Mouse (Mus musculus): Measurements from ENCODE around the gene Hoxd13. TPM values are rescaled to one million over a fixed set of nuclear protein-coding genes. Genes with fewer than 3 reads are reported as not detected.

Gene Hoxd13
- total and polyA plus RNA-seq, 2 experiments from 2014 or later: not detected

DNA sequence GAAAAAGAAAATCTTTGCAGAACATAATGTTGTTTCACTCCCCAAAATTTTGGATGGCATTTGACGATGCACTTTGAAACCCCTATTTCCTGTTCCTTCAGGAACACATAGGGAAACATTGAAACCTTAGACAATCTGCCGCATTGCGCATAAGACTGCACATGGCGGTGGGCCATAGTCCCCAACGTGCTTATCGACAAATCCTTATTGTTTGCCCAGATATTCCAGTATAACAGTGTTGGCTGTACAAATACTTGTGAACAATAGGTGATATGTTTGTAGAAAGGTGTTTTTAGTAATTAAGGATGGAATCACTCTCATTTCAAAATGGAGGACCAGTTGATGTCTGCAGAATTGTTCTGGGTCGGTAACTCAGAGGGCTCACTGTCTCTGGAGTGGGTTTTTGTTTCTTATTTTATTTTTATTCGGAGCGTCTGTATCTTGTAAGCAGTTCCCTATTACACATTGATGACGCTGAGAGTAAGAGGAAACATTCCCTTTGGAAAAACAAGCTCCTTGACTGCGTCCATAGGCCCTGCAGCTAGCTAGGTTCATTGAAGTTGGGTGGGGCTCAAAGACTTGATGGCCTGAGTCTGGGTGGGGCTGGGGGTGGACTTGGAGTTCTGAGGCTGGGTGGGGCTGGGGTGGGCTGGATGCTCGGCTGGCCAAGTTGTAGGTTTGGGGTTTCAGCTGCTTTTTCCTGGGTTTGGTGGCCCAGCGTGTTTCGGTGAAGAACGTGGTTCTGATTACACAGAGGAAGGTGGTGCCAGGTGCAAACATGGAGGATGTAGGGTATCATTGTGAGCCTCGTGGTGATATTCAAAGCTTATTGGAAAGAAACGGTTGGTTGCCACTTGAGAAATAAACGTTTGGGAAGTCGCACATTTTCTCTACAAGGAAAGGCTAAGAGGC is 45.4 kb downstream of the Hoxd13 start:
- ATAC-seq (ENCODE audit: insufficient read depth, low read depth): no peak
- H3K9me3 ChIP-seq (replicated peaks; ENCODE audit: control insufficient read depth, low read length): no peaks in the 10 kb centered on the region
- H3K27ac ChIP-seq (ENCODE audit: low read depth): no peak overlapping the region
- H3K27me3 ChIP-seq (ENCODE audit: control insufficient read depth, insufficient read depth, low read length): peaks cover 98% of the 10 kb centered on the region
- H3K9ac ChIP-seq (replicated peaks; ENCODE audit: low read depth, low read length): no peak overlapping the region
- no peaks in the 10 kb centered on the region for H3K36me3 ChIP-seq (replicated peaks; ENCODE audit: control insufficient read depth, insufficient read depth, low read length)
- H3K4me1 ChIP-seq (ENCODE audit: control insufficient read depth, insufficient read depth): peaks cover 6% of the 10 kb centered on the region; the same call in 1 of the 2 replicates
- 11% methylated on average over 19 of the region's 19 CpGs for WGBS
- no peak for TF ChIP-seq CTCF (IDR thresholded peaks at IDR 0.05; ENCODE audit: low read depth)
- no peak for TF ChIP-seq EP300 (IDR thresholded peaks at IDR 0.05; ENCODE audit: low read depth)
- H3K4me2 ChIP-seq (ENCODE audit: low read depth, low read length): no peak overlapping the region
- H3K4me3 ChIP-seq (ENCODE audit: low read depth, low read length): no peak overlapping the region
- DNase-seq (ENCODE audit: low spot score): no peak

- Histone ChIP-seq H3K27ac (ENCODE audit: low read depth) (no peak overlapping the region), H3K4me1 (ENCODE audit: control insufficient read depth, insufficient read depth) (peaks cover 6% of the 10 kb centered on the region; the same call in 1 of the 2 replicates), H3K9me3 (replicated peaks; ENCODE audit: control insufficient read depth, low read length) (no peaks in the 10 kb centered on the region), H3K9ac (replicated peaks; ENCODE audit: low read depth, low read length) (no peak overlapping the region), H3K36me3 (replicated peaks; ENCODE audit: control insufficient read depth, insufficient read depth, low read length) (no peaks in the 10 kb centered on the region), H3K4me3 (ENCODE audit: low read depth, low read length) (no peak overlapping the region), H3K27me3 (ENCODE audit: control insufficient read depth, insufficient read depth, low read length) (peaks cover 97% of the 10 kb centered on the region), H3K4me2 (ENCODE audit: low read depth, low read length) (no peak overlapping the region)
- ATAC-seq (ENCODE audit: insufficient read depth, low read depth) (no peak), DNase-seq (ENCODE audit: low spot score) (no peak)
- 13% methylated on average over 18 of the region's 18 CpGs for WGBS
- no peak for TF ChIP-seq CTCF (IDR thresholded peaks at IDR 0.05; ENCODE audit: low read depth)
- TF ChIP-seq EP300 (IDR thresholded peaks at IDR 0.05; ENCODE audit: low read depth): no peak
Observed at GRCm38 (mm10) chr2:74714156-74714789, 46.2 kb downstream of the Hoxd13 start.

DNA sequence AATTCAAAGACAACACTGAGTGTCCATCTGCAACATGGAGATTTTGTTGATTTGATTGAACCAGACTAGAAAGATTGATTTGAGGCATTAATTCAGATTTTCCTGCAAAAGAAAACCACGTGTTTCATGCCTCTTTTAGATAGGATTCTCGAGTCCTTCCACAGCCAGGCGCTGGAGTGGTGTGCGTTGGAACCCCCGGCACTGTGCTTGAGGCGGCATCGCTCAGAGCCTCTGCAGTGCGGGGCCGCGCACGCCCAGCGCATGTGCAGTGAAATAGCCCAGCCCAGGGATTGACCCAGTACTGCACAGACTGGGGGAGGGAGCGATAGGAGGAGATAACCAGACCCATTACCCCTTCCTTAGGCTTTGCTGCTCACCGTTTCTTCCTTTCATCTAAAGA is 46.8 kb downstream of the Hoxd13 start:
- Histone ChIP-seq H3K4me2 (ENCODE audit: low read depth, low read length) (no peak overlapping the region), H3K27ac (ENCODE audit: low read depth) (no peak overlapping the region), H3K36me3 (replicated peaks; ENCODE audit: control insufficient read depth, insufficient read depth, low read length) (no peaks in the 10 kb centered on the region), H3K4me3 (ENCODE audit: low read depth, low read length) (no peak overlapping the region), H3K9me3 (replicated peaks; ENCODE audit: control insufficient read depth, low read length) (no peaks in the 10 kb centered on the region), H3K4me1 (ENCODE audit: control insufficient read depth, insufficient read depth) (peaks cover 6% of the 10 kb centered on the region; the same call in 1 of the 2 replicates), H3K27me3 (ENCODE audit: control insufficient read depth, insufficient read depth, low read length) (peaks cover 97% of the 10 kb centered on the region), H3K9ac (replicated peaks; ENCODE audit: low read depth, low read length) (no peak overlapping the region)
- DNase-seq (ENCODE audit: low spot score): no peak
- no peak for ATAC-seq (ENCODE audit: insufficient read depth, low read depth)
- TF ChIP-seq CTCF (IDR thresholded peaks at IDR 0.05; ENCODE audit: low read depth) (0 out of 2 replicates have a peak, but pooled peaks have one; percentile 3), EP300 (IDR thresholded peaks at IDR 0.05; ENCODE audit: low read depth) (no peak)
- 3% methylated on average over 14 of the region's 14 CpGs for WGBS

- peak overlapping the region; percentile 32 for H3K4me3 ChIP-seq (ENCODE audit: low read depth, low read length)
- WGBS: 4% methylated on average over 26 of the region's 26 CpGs
- H3K36me3 ChIP-seq (replicated peaks; ENCODE audit: control insufficient read depth, insufficient read depth, low read length): no peaks in the 10 kb centered on the region
- no peak overlapping the region for H3K9ac ChIP-seq (replicated peaks; ENCODE audit: low read depth, low read length)
- no peaks in the 10 kb centered on the region for H3K9me3 ChIP-seq (replicated peaks; ENCODE audit: control insufficient read depth, low read length)
- ATAC-seq (ENCODE audit: insufficient read depth, low read depth): peak; percentile 80
- peak; percentile 62 for DNase-seq (ENCODE audit: low spot score)
- H3K4me2 ChIP-seq (ENCODE audit: low read depth, low read length): peak overlapping the region; percentile 51
- TF ChIP-seq EP300 (IDR thresholded peaks at IDR 0.05; ENCODE audit: low read depth) (no peak), CTCF (IDR thresholded peaks at IDR 0.05; ENCODE audit: low read depth) (peak; percentile 88)
- peaks cover 97% of the 10 kb centered on the region for H3K27me3 ChIP-seq (ENCODE audit: control insufficient read depth, insufficient read depth, low read length)
- H3K4me1 ChIP-seq (ENCODE audit: control insufficient read depth, insufficient read depth): peaks cover 6% of the 10 kb centered on the region; the same call in 1 of the 2 replicates
- no peak overlapping the region for H3K27ac ChIP-seq (ENCODE audit: low read depth)
Observed at GRCm38 (mm10) chr2:74715504-74716241, 47.6 kb downstream of the Hoxd13 start.

GRCm38 (mm10) chr2:74720384-74720783 is 52.3 kb downstream of the Hoxd13 start:
- H3K4me1 ChIP-seq (ENCODE audit: control insufficient read depth, insufficient read depth): no peaks in the 10 kb centered on the region
- no peaks in the 10 kb centered on the region for H3K36me3 ChIP-seq (replicated peaks; ENCODE audit: control insufficient read depth, insufficient read depth, low read length)
- H3K27ac ChIP-seq (ENCODE audit: low read depth): no peak overlapping the region
- H3K4me2 ChIP-seq (ENCODE audit: low read depth, low read length): no peak overlapping the region
- H3K9ac ChIP-seq (replicated peaks; ENCODE audit: low read depth, low read length): no peak overlapping the region
- TF ChIP-seq EP300 (IDR thresholded peaks at IDR 0.05; ENCODE audit: low read depth) (no peak), CTCF (IDR thresholded peaks at IDR 0.05; ENCODE audit: low read depth) (no peak)
- H3K27me3 ChIP-seq (ENCODE audit: control insufficient read depth, insufficient read depth, low read length): peaks cover 97% of the 10 kb centered on the region
- no peaks in the 10 kb centered on the region for H3K9me3 ChIP-seq (replicated peaks; ENCODE audit: control insufficient read depth, low read length)
- no peak for DNase-seq (ENCODE audit: low spot score)
- ATAC-seq (ENCODE audit: insufficient read depth, low read depth): no peak
- no peak overlapping the region for H3K4me3 ChIP-seq (ENCODE audit: low read depth, low read length)
- WGBS: 11% methylated on average over 2 of the region's 2 CpGs
